11 mouse cellular contexts compared by ENCODE assay signal in the genomic region with DNA sequence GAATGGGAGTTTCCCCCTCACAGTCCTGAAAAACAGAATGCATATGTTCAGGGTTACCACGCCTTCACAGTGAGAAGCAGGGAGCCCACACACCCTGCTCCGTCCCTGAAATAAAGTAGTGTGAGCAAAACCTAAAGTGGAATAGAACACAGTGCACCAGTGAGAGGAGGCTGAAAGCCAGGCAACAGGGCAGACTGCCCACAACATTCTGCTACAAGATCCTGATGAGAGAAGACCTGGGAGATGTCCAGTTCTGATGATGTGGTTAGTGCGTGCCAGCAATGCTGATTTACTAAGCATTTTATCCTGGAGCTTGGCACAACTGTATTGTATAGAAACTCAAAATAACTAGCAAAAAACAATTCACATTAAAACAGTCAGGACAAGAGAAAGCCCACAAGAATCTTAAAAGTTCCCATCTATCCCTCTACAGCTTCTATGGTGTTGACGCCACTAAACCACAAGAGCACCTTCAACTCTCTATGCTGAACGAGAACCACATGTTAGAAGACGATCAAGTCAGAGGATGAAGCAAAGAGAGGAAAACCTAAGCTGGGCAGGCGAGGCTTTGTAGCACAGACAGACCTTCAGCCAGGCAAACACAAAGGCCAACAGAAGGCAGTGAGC. TPM values are rescaled to one million over a fixed set of nuclear protein-coding genes. Genes with fewer than 3 reads are reported as not detected.
A peak's percentile ranks its signal among the peaks of the same experiment; 100 is the strongest.
DNase-seq lines count a peak whose midpoint lies in the region; ATAC-seq and TF ChIP-seq lines count a peak whose summit lies in the region.
"Had no signal": no experiment of that assay in that cellular context is flagged by ENCODE, and none has a peak within 500 bp of the region (broad histone marks: within the 10 kb centered on the region; RNA-seq: fewer than 3 reads in every experiment).

No protein-coding gene starts in this region.

- peaks cover 5% of the 10 kb centered on the region for H3K79me2 ChIP-seq in heart, adult 2 months (replicated peaks; ENCODE audit: control insufficient read depth, insufficient read depth, low read length)

- no peaks in the 10 kb centered on the region for H3K27me3 ChIP-seq in heart, postnatal 0 days (ENCODE audit: control insufficient read depth, insufficient read depth, low read length)
- no peaks in the 10 kb centered on the region for H3K27me3 ChIP-seq in heart, adult 2 months (ENCODE audit: control insufficient read depth, insufficient read depth, low read length)
- H3K27me3 ChIP-seq: neural tube, embryonic 12.5 days had no signal

- H3K9me3 ChIP-seq in heart, postnatal 0 days (replicated peaks; ENCODE audit: control insufficient read depth, low read length): no peaks in the 10 kb centered on the region
- H3K9me3 ChIP-seq: neural tube, embryonic 12.5 days had no signal

- no peak overlapping the region for H3K4me3 ChIP-seq in heart, postnatal 0 days (ENCODE audit: low read depth, low read length)
- H3K4me3 ChIP-seq in heart, adult 2 months: no peak overlapping the region
- H3K4me3 ChIP-seq: neural tube, embryonic 12.5 days had no signal

- intact Hi-C loops in heart, adult 2 months (cut with DNase I): no loop called here

- ATAC-seq in heart, postnatal 0 days (ENCODE audit: insufficient read depth, low read depth): no peak
- ATAC-seq: activated CD4-positive, CD25-positive, alpha-beta regulatory T cell, adult 4 months had no signal

- H3K4me2 ChIP-seq in heart, postnatal 0 days (ENCODE audit: low read depth, low read length): no peak overlapping the region
- H3K4me2 ChIP-seq: neural tube, embryonic 12.5 days had no signal

- 56% methylated on average over 7 of the region's 7 CpGs for WGBS in heart, postnatal 0 days
- 58% methylated on average over 7 of the region's 7 CpGs for WGBS in heart, adult 2 months

- TF ChIP-seq CTCF in heart, postnatal 0 days (IDR thresholded peaks at IDR 0.05; ENCODE audit: low read depth): no peak
- no peak for TF ChIP-seq CTCF in heart, adult 2 months (IDR thresholded peaks at IDR 0.05)

- 0 out of 2 replicates have a peak overlapping the region, but pooled peaks have one; percentile 9 for H3K27ac ChIP-seq in heart, postnatal 0 days (ENCODE audit: low read depth)
- H3K27ac ChIP-seq in heart, adult 2 months: no peak overlapping the region
- H3K27ac ChIP-seq: neural tube, embryonic 12.5 days had no signal

- no peak overlapping the region for H3K9ac ChIP-seq in heart, postnatal 0 days (replicated peaks; ENCODE audit: low read depth, low read length)
- no peak overlapping the region for H3K9ac ChIP-seq in heart, adult 2 months (ENCODE audit: low read depth, low read length)
- H3K9ac ChIP-seq: neural tube, embryonic 12.5 days had no signal

- no peak for TF ChIP-seq POLR2A in heart, adult 2 months (IDR thresholded peaks at IDR 0.05; ENCODE audit: insufficient read depth, low read depth, low read length)

- H3K36me3 ChIP-seq in heart, postnatal 0 days (replicated peaks; ENCODE audit: control insufficient read depth, insufficient read depth, low read length): peaks cover 58% of the 10 kb centered on the region
- peaks cover 25% of the 10 kb centered on the region for H3K36me3 ChIP-seq in heart, adult 2 months (ENCODE audit: control insufficient read depth, insufficient read depth, low read length)

- DNase-seq in heart, postnatal 0 days (ENCODE audit: low spot score): no peak
- DNase-seq in heart, adult 2 months: no peak
- peak; percentile 83 for DNase-seq in brain, adult 2 months (ENCODE audit: low read depth, low spot score)
- peak; percentile 57 for DNase-seq in gastrocnemius, postnatal 25 days
- peak; percentile 73 to 76 for DNase-seq in right cerebral cortex, postnatal 10 days (ENCODE audit: low spot score in 2 of 2)
- no peak for DNase-seq in thymus, postnatal 4 days
- DNase-seq in retina, postnatal 1 day: no peak
- no peak for DNase-seq in heart, adult 9 months (ENCODE audit: low spot score in 2 of 2)
- DNase-seq: lung, postnatal 10 days had no signal

- no peak for TF ChIP-seq EP300 in heart, postnatal 0 days (IDR thresholded peaks at IDR 0.05; ENCODE audit: low read depth)
- no peak for TF ChIP-seq EP300 in heart, adult 2 months (IDR thresholded peaks at IDR 0.05; ENCODE audit: insufficient read depth, low read depth, low read length)

- peaks cover 33% of the 10 kb centered on the region for H3K4me1 ChIP-seq in heart, postnatal 0 days (ENCODE audit: control insufficient read depth, insufficient read depth)
- peaks cover 14% of the 10 kb centered on the region for H3K4me1 ChIP-seq in heart, adult 2 months (ENCODE audit: control insufficient read depth, insufficient read depth, low read length)

RNA-seq across cellular contexts. Expression of a gene that starts 6.9 kb away (rescaled TPM):
- total RNA-seq in heart, postnatal 0 days (2014; rRNA removed; ENCODE audit: low replicate concordance): 113 and 152 TPM in 2 replicates
- polyA plus RNA-seq in heart, postnatal 0 days (2015; fragmentation: Nextera tagmentation; extraction: Ambion mirVana): 52.2 and 54.9 TPM in 2 replicates
- 10 to 100 TPM; 19.3 to 21.5 TPM for total RNA-seq in heart, adult 2 months (2021)
- polyA plus RNA-seq in heart, adult 2 months (2012; rRNA removed): 39.9 and 57.5 TPM in 2 replicates
- total RNA-seq in gastrocnemius, postnatal 25 days (2021): 10 to 100 TPM; 18.0 to 19.9 TPM

Comparison
In these comparisons a context has a peak if more than half of its experiments do, and no peak if none do; other contexts are left out.
1. DNase-seq: peak in brain, adult 2 months (single experiment), gastrocnemius, postnatal 25 days (single experiment) and right cerebral cortex, postnatal 10 days (2 of 2); none in heart, postnatal 0 days (single experiment), heart, adult 2 months (0 of 2), thymus, postnatal 4 days (single experiment), retina, postnatal 1 day (single experiment) and heart, adult 9 months (0 of 2).